9 mouse cellular contexts compared by ENCODE assay signal in the genomic region with DNA sequence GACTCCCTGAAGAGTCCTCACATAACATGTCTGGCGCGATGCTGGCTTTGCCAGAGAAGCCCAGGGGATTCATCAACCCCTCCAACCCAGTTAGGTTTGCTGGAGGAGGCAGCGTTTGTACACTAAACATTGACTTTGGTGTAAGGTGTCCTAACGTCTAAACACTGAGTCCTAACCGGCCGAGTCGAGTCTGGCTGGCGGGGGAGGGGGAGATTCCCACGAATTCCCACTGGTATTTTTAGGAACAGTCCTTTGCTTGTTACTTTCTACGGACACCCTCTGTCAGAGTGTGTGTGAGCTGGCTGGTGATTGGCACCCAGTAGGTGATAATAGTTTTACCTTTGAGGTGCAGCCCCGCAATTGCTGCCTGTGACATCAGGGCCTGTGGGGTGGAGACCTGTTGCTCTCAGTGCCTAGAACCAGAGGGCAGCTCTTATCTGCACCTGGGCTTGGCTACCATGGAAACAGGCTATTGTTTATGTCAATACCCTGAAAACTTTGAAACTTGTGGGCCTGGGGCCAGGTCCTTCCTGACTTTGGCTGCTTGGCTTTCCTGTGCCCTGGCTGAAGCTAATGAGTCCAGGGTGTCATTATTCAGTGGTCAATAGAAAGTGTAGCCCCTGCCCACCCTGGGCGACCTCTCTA. TPM values are rescaled to one million over a fixed set of nuclear protein-coding genes. Genes with fewer than 3 reads are reported as not detected.
DNase-seq lines count a peak whose midpoint lies in the region; ATAC-seq and TF ChIP-seq lines count a peak whose summit lies in the region.
"Had no signal": no experiment of that assay in that cellular context is flagged by ENCODE, and none has a peak within 500 bp of the region (broad histone marks: within the 10 kb centered on the region; RNA-seq: fewer than 3 reads in every experiment).

No protein-coding gene starts in this region.

- no peak overlapping the region for H3K4me2 ChIP-seq in midbrain, embryonic 15.5 days
- H3K4me2 ChIP-seq in midbrain, embryonic 13.5 days (replicated peaks): no peak overlapping the region
- no peak overlapping the region for H3K4me2 ChIP-seq in kidney, embryonic 15.5 days
- no peak overlapping the region for H3K4me2 ChIP-seq in lung, postnatal 0 days (replicated peaks; ENCODE audit: low read depth, low read length)

- peak; percentile 30; the same call in 1 of the 2 replicates for ATAC-seq in midbrain, embryonic 15.5 days (replicated peaks)
- no peak for ATAC-seq in midbrain, embryonic 13.5 days
- ATAC-seq in kidney, embryonic 15.5 days (replicated peaks; ENCODE audit: low FRiP score): peak; percentile 43; the same call in 1 of the 2 replicates
- ATAC-seq in lung, postnatal 0 days: peak; percentile 91

- H3K4me1 ChIP-seq in midbrain, embryonic 15.5 days: no peaks in the 10 kb centered on the region
- H3K4me1 ChIP-seq in midbrain, embryonic 13.5 days (replicated peaks): peaks cover 12% of the 10 kb centered on the region
- H3K4me1 ChIP-seq in kidney, embryonic 15.5 days: peaks cover 19% of the 10 kb centered on the region
- peaks cover 4% of the 10 kb centered on the region; the same call in 1 of the 2 replicates for H3K4me1 ChIP-seq in lung, postnatal 0 days (ENCODE audit: insufficient read depth, low read depth, low read length)

- no peaks in the 10 kb centered on the region for H3K9me3 ChIP-seq in midbrain, embryonic 15.5 days
- H3K9me3 ChIP-seq in midbrain, embryonic 13.5 days: no peaks in the 10 kb centered on the region
- no peaks in the 10 kb centered on the region for H3K9me3 ChIP-seq in kidney, embryonic 15.5 days (replicated peaks)
- no peaks in the 10 kb centered on the region for H3K9me3 ChIP-seq in lung, postnatal 0 days (ENCODE audit: low read length)

- peak overlapping the region; percentile 18; the same call in 1 of the 2 replicates for H3K27ac ChIP-seq in midbrain, embryonic 15.5 days
- no peak overlapping the region for H3K27ac ChIP-seq in midbrain, embryonic 13.5 days
- H3K27ac ChIP-seq in kidney, embryonic 15.5 days: no peak overlapping the region; the same call in 1 of the 2 replicates
- 0 out of 2 replicates have a peak overlapping the region, but pooled peaks have one; percentile 45 for H3K27ac ChIP-seq in lung, postnatal 0 days (ENCODE audit: low read length)

- no peak for TF ChIP-seq CTCF in lung, postnatal 0 days (IDR thresholded peaks at IDR 0.05)

- DNase-seq in heart, adult 18-20 months: peak; percentile 76 to 79
- DNase-seq in lung, postnatal 0 days (ENCODE audit: low spot score): peak; percentile 83
- no peak for DNase-seq in spleen, postnatal 36 days (ENCODE audit: low spot score in 2 of 2)
- DNase-seq in spleen, postnatal 4 days (ENCODE audit: low spot score in 2 of 2): no peak
- no peak for DNase-seq in thymus, postnatal 25 days

- TF ChIP-seq EP300 in lung, postnatal 0 days (IDR thresholded peaks at IDR 0.05): peak; percentile 40; the same call in 1 of the 2 replicates

- no peak overlapping the region for H3K4me3 ChIP-seq in midbrain, embryonic 15.5 days
- no peak overlapping the region for H3K4me3 ChIP-seq in midbrain, embryonic 13.5 days (replicated peaks)
- no peak overlapping the region for H3K4me3 ChIP-seq in kidney, embryonic 15.5 days (replicated peaks)
- no peak overlapping the region for H3K4me3 ChIP-seq in lung, postnatal 0 days (ENCODE audit: low read depth, low read length)

- H3K9ac ChIP-seq in midbrain, embryonic 15.5 days: no peak overlapping the region
- no peak overlapping the region for H3K9ac ChIP-seq in midbrain, embryonic 13.5 days (replicated peaks)
- no peak overlapping the region for H3K9ac ChIP-seq in kidney, embryonic 15.5 days
- H3K9ac ChIP-seq in lung, postnatal 0 days (replicated peaks; ENCODE audit: low read depth): no peak overlapping the region

- peaks cover 5% of the 10 kb centered on the region; the same call in 1 of the 2 replicates for H3K36me3 ChIP-seq in midbrain, embryonic 15.5 days (replicated peaks)
- peaks cover 36% of the 10 kb centered on the region for H3K36me3 ChIP-seq in midbrain, embryonic 13.5 days
- H3K36me3 ChIP-seq in kidney, embryonic 15.5 days: peaks cover 39% of the 10 kb centered on the region
- H3K36me3 ChIP-seq in lung, postnatal 0 days (ENCODE audit: insufficient read depth, low read length): peaks cover 6% of the 10 kb centered on the region; the same call in 1 of the 2 replicates

- 37% methylated on average over 12 of the region's 12 CpGs for WGBS in midbrain, embryonic 15.5 days
- WGBS in midbrain, embryonic 13.5 days: 42% methylated on average over 12 of the region's 12 CpGs
- WGBS in kidney, embryonic 15.5 days: 23% methylated on average over 12 of the region's 12 CpGs
- 15% methylated on average over 12 of the region's 12 CpGs for WGBS in lung, postnatal 0 days

- H3K27me3 ChIP-seq in midbrain, embryonic 15.5 days (replicated peaks): no peaks in the 10 kb centered on the region
- no peaks in the 10 kb centered on the region for H3K27me3 ChIP-seq in midbrain, embryonic 13.5 days
- H3K27me3 ChIP-seq in kidney, embryonic 15.5 days: no peaks in the 10 kb centered on the region
- H3K27me3 ChIP-seq in lung, postnatal 0 days (replicated peaks; ENCODE audit: insufficient read depth, low read length): no peaks in the 10 kb centered on the region

RNA-seq across cellular contexts. Expression of gene Gm45521, which starts 4.4 kb away (rescaled TPM):
- polyA plus RNA-seq in midbrain, embryonic 15.5 days (2015; fragmentation: Nextera tagmentation; extraction: Ambion mirVana): 0.71 TPM in 1 of 2 replicates, not detected in the other
- 0.42 TPM in 1 of 2 replicates, not detected in the other for polyA plus RNA-seq in midbrain, embryonic 13.5 days (2015; fragmentation: Nextera tagmentation; extraction: Ambion mirVana)
- not detected for total RNA-seq in heart, adult 18-20 months (2021)
- polyA plus RNA-seq in kidney, embryonic 15.5 days (2015; fragmentation: Nextera tagmentation; extraction: Ambion mirVana): not detected in 2 replicates
- polyA plus RNA-seq in lung, postnatal 0 days (2015; fragmentation: Nextera tagmentation; extraction: Ambion mirVana): not detected in 2 replicates
- polyA plus RNA-seq: spleen, adult 2 months had no signal

RNA-seq across cellular contexts. Expression of gene Dnase1l3, which starts 41.6 kb away (rescaled TPM):
- polyA plus RNA-seq in midbrain, embryonic 15.5 days (2015; fragmentation: Nextera tagmentation; extraction: Ambion mirVana): 0.04 and 0.06 TPM in 2 replicates
- polyA plus RNA-seq in midbrain, embryonic 13.5 days (2015; fragmentation: Nextera tagmentation; extraction: Ambion mirVana): 0.03 and 0.10 TPM in 2 replicates
- under 1 TPM; 0.15 to 0.95 TPM for total RNA-seq in heart, adult 18-20 months (2021)
- polyA plus RNA-seq in kidney, embryonic 15.5 days (2015; fragmentation: Nextera tagmentation; extraction: Ambion mirVana): 0.29 and 0.30 TPM in 2 replicates
- 0.02 and 0.07 TPM in 2 replicates for polyA plus RNA-seq in lung, postnatal 0 days (2015; fragmentation: Nextera tagmentation; extraction: Ambion mirVana)

RNA-seq across cellular contexts. Expression of gene Abhd6, which starts 50.0 kb away (rescaled TPM):
- polyA plus RNA-seq in midbrain, embryonic 15.5 days (2015; fragmentation: Nextera tagmentation; extraction: Ambion mirVana): 39.1 and 40.0 TPM in 2 replicates
- polyA plus RNA-seq in midbrain, embryonic 13.5 days (2015; fragmentation: Nextera tagmentation; extraction: Ambion mirVana): 25.9 and 28.4 TPM in 2 replicates
- total RNA-seq in heart, adult 18-20 months (2021): 10 to 100 TPM; 11.0 TPM
- 24.7 and 26.6 TPM in 2 replicates for polyA plus RNA-seq in kidney, embryonic 15.5 days (2015; fragmentation: Nextera tagmentation; extraction: Ambion mirVana)
- polyA plus RNA-seq in lung, postnatal 0 days (2015; fragmentation: Nextera tagmentation; extraction: Ambion mirVana): 10.8 and 11.9 TPM in 2 replicates

Comparison
In these comparisons a context has a peak if more than half of its experiments do, and no peak if none do; other contexts are left out.
1. H3K27ac ChIP-seq: peak in midbrain, embryonic 15.5 days (single experiment) and lung, postnatal 0 days (single experiment); none in midbrain, embryonic 13.5 days (single experiment) and kidney, embryonic 15.5 days (single experiment).
2. DNase-seq: peak in heart, adult 18-20 months (2 of 2) and lung, postnatal 0 days (single experiment); none in spleen, postnatal 36 days (0 of 2), spleen, postnatal 4 days (0 of 2) and thymus, postnatal 25 days (single experiment).